Mouse (Mus musculus): ENCODE measurements at regions not wholly inside any gene's neighbourhood (a gene's known extent, or its start where the extent isn't known, plus 50 kb on each side); places are given as distances from the start of the nearest gene placed in this dataset.

DNA sequence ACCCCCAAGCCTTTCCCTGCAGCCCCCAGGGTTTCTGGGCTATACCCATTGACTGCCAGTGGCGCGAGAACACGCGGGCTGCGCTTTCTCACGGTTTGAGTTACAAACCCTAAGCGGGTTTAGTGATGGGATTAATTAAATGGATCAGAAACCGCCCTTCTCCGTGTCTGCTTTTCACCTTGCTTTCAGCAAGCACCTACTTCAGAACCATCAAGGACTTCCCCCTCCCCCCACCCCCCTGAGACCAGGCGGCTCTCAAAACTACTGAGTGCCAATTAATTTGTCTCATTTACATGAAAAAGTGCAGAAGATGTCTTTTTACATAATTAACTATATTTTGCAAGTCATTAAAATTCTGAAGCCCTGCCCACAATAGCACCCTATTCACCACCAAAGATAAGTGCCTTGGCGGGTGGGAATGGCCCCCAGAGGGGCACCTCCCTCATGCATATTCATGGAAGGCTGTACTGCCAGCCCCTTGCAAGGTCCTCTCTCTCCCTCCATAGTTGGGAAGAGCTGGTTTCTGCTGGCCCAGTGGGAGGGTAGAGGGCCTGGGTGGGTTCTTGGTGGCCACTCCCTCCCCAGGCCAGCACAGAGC is 89.1 kb upstream of the Otos start:
- no peak for TF ChIP-seq CTCF (IDR thresholded peaks at IDR 0.05)
- no peak for TF ChIP-seq EP300 (IDR thresholded peaks at IDR 0.05)

Measured in lung, postnatal 0 days (tissue).